Mouse (Mus musculus) left cerebral cortex, postnatal 25 days (tissue): ENCODE results near the gene Gm29554. TPM values are rescaled to one million over a fixed set of nuclear protein-coding genes. Genes with fewer than 3 reads are reported as not detected.
"Not testable (repeated sequence)": the region's sequence is repeated elsewhere in the genome, so short reads cannot be mapped to it uniquely, and the experiment has no call there.

Experiments used
- DNase-seq, 2 experiments: peaks; one replicate each; pipeline ENCODE4 v3.0.0; 2022; ENCODE audit warnings: low spot score in 2 of 2, mixed read lengths in 1 of 2
- intact Hi-C: fragments of 180-260 bp; cut with DNase I; formaldehyde crosslinking; loops from one replicate; pipeline ENCODE4 v1.15.1; 2025
- total RNA-seq, 2 experiments: library from RNA; stranded (reverse); gene quantifications; 2 replicates each; pipeline ENCODE4 v1.2.3; 2021

The Gm29554 gene
- not detected for total RNA-seq

DNA sequence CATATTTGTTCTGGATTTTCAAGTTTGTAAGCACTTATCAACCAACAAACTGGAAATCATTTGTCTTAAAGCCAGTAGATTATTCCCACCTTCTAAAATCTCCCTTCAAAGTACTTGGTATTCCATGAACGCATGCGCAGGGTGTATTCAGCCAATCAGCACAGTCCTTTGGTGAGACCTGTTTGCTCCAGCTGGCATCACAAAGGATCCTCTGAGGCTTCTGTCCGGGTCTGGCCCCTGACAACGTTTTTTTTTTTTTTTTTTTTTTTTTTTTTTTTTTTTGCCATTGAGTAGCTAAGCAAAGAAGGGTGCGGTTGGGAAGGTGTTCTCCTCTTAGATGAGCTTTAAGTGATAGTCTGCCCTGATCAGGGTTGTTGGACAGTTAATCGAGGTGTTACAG is at the start of gene Gm29554:
Gm29554 (plus strand) TSS at position 301 of the 400 bp plus-strand sequence.
- DNase-seq, intact Hi-C loops: not testable (repeated sequence)

Other genes with a start within 250 kb of the Gm29554 start
- not detected for gene Gm20812, start 108.0 kb downstream of the Gm29554 start, total RNA-seq